Mouse (Mus musculus) megakaryocyte-erythroid progenitor cell, adult 5-6 weeks (primary cell): ENCODE data around the gene Exoc6. TPM values are rescaled to one million over a fixed set of nuclear protein-coding genes. Genes with fewer than 3 reads are reported as not detected.

ENCODE experiments used
- ATAC-seq: replicated peaks from 2 replicates; pipeline ENCODE4 v1.8.0; 2016; ENCODE audit warnings: mild to moderate bottlenecking, inconsistent platforms; ENCODE audit not compliant: severe bottlenecking, poor library complexity, low FRiP score, low TSS enrichment
- total RNA-seq, 2 experiments: library from RNA; stranded (forward) in 1 of 2; stranded (reverse) in 1 of 2; fragments of 200-1000, 215-1000 nt in 1 of 2; fragments of >200 nt in 1 of 2; fragmentation: Nextera tagmentation in 1 of 2; gene quantifications; 2 replicates each; pipeline ENCODE4 v1.2.3; 2014 to 2017

Gene Exoc6
- total RNA-seq, 2 experiments from 2014 or later, result 46.9 to 104 TPM

- ATAC-seq, result peak; percentile 73
Measured at GRCm38 (mm10) chr19:37703902-37704509, 153.8 kb downstream of the Exoc6 start.

- ATAC-seq, result no peak
Measured at GRCm38 (mm10) chr19:37705722-37706121, 155.5 kb downstream of the Exoc6 start.

GRCm38 (mm10) chr19:37714681-37715080 lies 164.5 kb downstream of the Exoc6 start:
- ATAC-seq, result peak; percentile 74

GRCm38 (mm10) chr19:37715980-37716379 lies 165.8 kb downstream of the Exoc6 start:
- no peak for ATAC-seq

- no peak for ATAC-seq
Measured at GRCm38 (mm10) chr19:37716524-37717175, 166.4 kb downstream of the Exoc6 start.

- ATAC-seq, result no peak
Measured at GRCm38 (mm10) chr19:37719166-37719565, 168.9 kb downstream of the Exoc6 start.

- no peak for ATAC-seq
Measured at GRCm38 (mm10) chr19:37724591-37724990, 174.4 kb downstream of the Exoc6 start.

- ATAC-seq, result no peak
Measured at GRCm38 (mm10) chr19:37726585-37726984, 176.4 kb downstream of the Exoc6 start.

GRCm38 (mm10) chr19:37727366-37727765 lies 177.1 kb downstream of the Exoc6 start:
- no peak for ATAC-seq

Other genes starting within 250 kb of the Exoc6 start
- gene Ide, start 212.6 kb upstream of the Exoc6 start, total RNA-seq (2014; fragmentation: Nextera tagmentation), result 73.1 and 111 TPM in 2 replicates
- gene Ide, start 212.6 kb upstream of the Exoc6 start, total RNA-seq (2017), result 89.7 and 103 TPM in 2 replicates
- 71.5 and 75.2 TPM in 2 replicates for gene Kif11, start 174.0 kb upstream of the Exoc6 start, total RNA-seq (2014; fragmentation: Nextera tagmentation)
- gene Kif11, start 174.0 kb upstream of the Exoc6 start, total RNA-seq (2017), result 144 TPM in 2 replicates
- gene Hhex, start 115.6 kb upstream of the Exoc6 start, total RNA-seq (2014; fragmentation: Nextera tagmentation), result 51.2 and 63.8 TPM in 2 replicates
- 33.5 and 34.2 TPM in 2 replicates for gene Hhex, start 115.6 kb upstream of the Exoc6 start, total RNA-seq (2017)
- gene Cyp26c1, start 135.2 kb downstream of the Exoc6 start, total RNA-seq (2014; fragmentation: Nextera tagmentation), result not detected in 2 replicates
- not detected in 2 replicates for gene Cyp26c1, start 135.2 kb downstream of the Exoc6 start, total RNA-seq (2017)
- not detected in 2 replicates for gene Cyp26a1, start 147.4 kb downstream of the Exoc6 start, total RNA-seq (2014; fragmentation: Nextera tagmentation)
- gene Cyp26a1, start 147.4 kb downstream of the Exoc6 start, total RNA-seq (2017), result not detected in 2 replicates